Comparison of ENCODE assay signal across 10 mouse cellular contexts in genomic region chr3:84123461-84123860, GRCm38 (mm10). TPM values are rescaled to one million over a fixed set of nuclear protein-coding genes. Genes with fewer than 3 reads are reported as not detected.
DNase-seq lines count a peak whose midpoint lies in the region; ATAC-seq and TF ChIP-seq lines count a peak whose summit lies in the region.
"Had no signal": no experiment of that assay in that cellular context is flagged by ENCODE, and none has a peak within 500 bp of the region (broad histone marks: within the 10 kb centered on the region; RNA-seq: fewer than 3 reads in every experiment).

No protein-coding gene starts in this region.

- intact Hi-C loops in heart, postnatal 36 days (cut with DNase I): loop anchor here (1.0 to 10.0 kb wide), 4 partner anchors 83 to 279 kb away; partner anchors contain the start of genes Tlr2 and Tmem131l

- peak; percentile 25 to 40 for DNase-seq in heart, postnatal 36 days
- no peak for DNase-seq in heart, adult 8-10 months (ENCODE audit: low spot score)
- DNase-seq in thymus, adult 2 months: peak; percentile 38
- no peak for DNase-seq in thymus, adult 18-20 months
- DNase-seq in c-Kit-positive CD71-positive TER-119-negative erythroid progenitor cells, embryonic 14.5 days (ENCODE audit: low read depth): peak; percentile 17
- no peak for DNase-seq in right cerebral cortex, postnatal 10 days (ENCODE audit: low spot score in 2 of 2)

- no peaks in the 10 kb centered on the region for H3K36me3 ChIP-seq in thymus, adult 2 months (ENCODE audit: control insufficient read depth, insufficient read depth, low read length)
- H3K36me3 ChIP-seq in forebrain, embryonic 13.5 days (ENCODE audit: poor library complexity, severe bottlenecking): no peaks in the 10 kb centered on the region

- no peak overlapping the region for H3K4me2 ChIP-seq in forebrain, embryonic 13.5 days

- 0 out of 2 replicates have a peak, but pooled peaks cover 2% of the 10 kb centered on the region for H3K4me1 ChIP-seq in thymus, adult 2 months (replicated peaks; ENCODE audit: control insufficient read depth, insufficient read depth, low read length)
- no peaks in the 10 kb centered on the region for H3K4me1 ChIP-seq in forebrain, embryonic 13.5 days

- 92% methylated on average over 3 of the region's 3 CpGs for WGBS in thymus, adult 2 months
- 83% methylated on average over 3 of the region's 3 CpGs for whole genome bisulfite sequencing in forebrain, embryonic 13.5 days

- no peak overlapping the region for H3K9ac ChIP-seq in forebrain, embryonic 13.5 days

- no peak for TF ChIP-seq CTCF in thymus, adult 2 months (IDR thresholded peaks at IDR 0.05; ENCODE audit: borderline replicate concordance, control insufficient read depth, extremely low read depth, insufficient read depth, low read length, poor library complexity)

- H3K4me3 ChIP-seq in thymus, adult 2 months (ENCODE audit: control insufficient read depth, insufficient read depth, low read length): no peak overlapping the region
- no peak overlapping the region for H3K4me3 ChIP-seq in forebrain, embryonic 13.5 days
- H3K4me3 ChIP-seq: megakaryocyte, embryonic 14.5 days had no signal

- no peaks in the 10 kb centered on the region for H3K27me3 ChIP-seq in thymus, adult 2 months (ENCODE audit: control insufficient read depth, insufficient read depth, low read length)
- H3K27me3 ChIP-seq in forebrain, embryonic 13.5 days: no peaks in the 10 kb centered on the region
- H3K27me3 ChIP-seq: megakaryocyte, embryonic 14.5 days had no signal

- H3K27ac ChIP-seq in thymus, adult 2 months (ENCODE audit: control insufficient read depth, insufficient read depth, low read length): no peak overlapping the region
- H3K27ac ChIP-seq in forebrain, embryonic 13.5 days: no peak overlapping the region

- no peaks in the 10 kb centered on the region for H3K9me3 ChIP-seq in forebrain, embryonic 13.5 days (replicated peaks)
- H3K9me3 ChIP-seq: megakaryocyte, embryonic 14.5 days had no signal

- no peak for TF ChIP-seq POLR2A in thymus, adult 2 months (IDR thresholded peaks at IDR 0.05; ENCODE audit: control insufficient read depth, extremely low read depth, insufficient read depth, low read length, poor library complexity)

- peak; percentile 65; the same call in 1 of the 2 replicates for ATAC-seq in megakaryocyte-erythroid progenitor cell, adult 5-6 weeks (replicated peaks; ENCODE audit: low FRiP score, low TSS enrichment, poor library complexity, severe bottlenecking)
- no peak for ATAC-seq in forebrain, embryonic 13.5 days

RNA-seq across cellular contexts. Expression of gene Mnd1, which starts 32.1 kb away (rescaled TPM):
- 1 to 10 TPM; 2.9 to 3.1 TPM for total RNA-seq in heart, postnatal 36 days (2021)
- 1 to 10 TPM; 1.9 to 3.4 (median 2.3) TPM for total RNA-seq in heart, adult 8-10 months (2022)
- 0.36 and 0.51 TPM in 2 replicates for polyA plus RNA-seq in thymus, adult 2 months (2012; rRNA removed)
- 19.3 and 27.9 TPM in 2 replicates for total RNA-seq in megakaryocyte-erythroid progenitor cell, adult 5-6 weeks (2014; fragmentation: Nextera tagmentation)
- 36.5 and 47.5 TPM in 2 replicates for total RNA-seq in megakaryocyte-erythroid progenitor cell, adult 5-6 weeks (2017)
- polyA plus RNA-seq in forebrain, embryonic 13.5 days (2015; fragmentation: Nextera tagmentation; extraction: Ambion mirVana): 5.3 and 5.9 TPM in 2 replicates

RNA-seq across cellular contexts. Expression of gene Gm6525, which starts 50.4 kb away (rescaled TPM):
- total RNA-seq in heart, postnatal 36 days (2021): not detected
- not detected for total RNA-seq in heart, adult 8-10 months (2022)
- polyA plus RNA-seq in thymus, adult 2 months (2012; rRNA removed): not detected in 2 replicates
- total RNA-seq in megakaryocyte-erythroid progenitor cell, adult 5-6 weeks (2014; fragmentation: Nextera tagmentation): not detected in 2 replicates
- 0.47 and 1.1 TPM in 2 replicates for total RNA-seq in megakaryocyte-erythroid progenitor cell, adult 5-6 weeks (2017)
- polyA plus RNA-seq in forebrain, embryonic 13.5 days (2015; fragmentation: Nextera tagmentation; extraction: Ambion mirVana): 3.7 and 4.1 TPM in 2 replicates
- total RNA-seq: hematopoietic stem cell, adult 5-6 weeks had no signal

Comparison
In these comparisons a context has a peak if more than half of its experiments do, and no peak if none do; other contexts are left out.
1. DNase-seq: peak in heart, postnatal 36 days (2 of 2), thymus, adult 2 months (single experiment) and c-Kit-positive CD71-positive TER-119-negative erythroid progenitor cells, embryonic 14.5 days (single experiment); none in heart, adult 8-10 months (single experiment), thymus, adult 18-20 months (0 of 2) and right cerebral cortex, postnatal 10 days (0 of 2).
2. RNA of gene Mnd1, which starts 32.1 kb away (total RNA-seq): 19.3 to 47.5 TPM in megakaryocyte-erythroid progenitor cell, adult 5-6 weeks; 2.9 to 3.1 TPM in heart, postnatal 36 days and 1.9 to 3.4 TPM in heart, adult 8-10 months; every median in the first group is over 4 times any median in the second.